Mouse (Mus musculus): ENCODE measurements around the gene Exo5. TPM values are rescaled to one million over a fixed set of nuclear protein-coding genes. Genes with fewer than 3 reads are reported as not detected.

Exo5 gene
- polyA plus RNA-seq, 1 experiment from 2014 or later = 23.8 TPM

DNA sequence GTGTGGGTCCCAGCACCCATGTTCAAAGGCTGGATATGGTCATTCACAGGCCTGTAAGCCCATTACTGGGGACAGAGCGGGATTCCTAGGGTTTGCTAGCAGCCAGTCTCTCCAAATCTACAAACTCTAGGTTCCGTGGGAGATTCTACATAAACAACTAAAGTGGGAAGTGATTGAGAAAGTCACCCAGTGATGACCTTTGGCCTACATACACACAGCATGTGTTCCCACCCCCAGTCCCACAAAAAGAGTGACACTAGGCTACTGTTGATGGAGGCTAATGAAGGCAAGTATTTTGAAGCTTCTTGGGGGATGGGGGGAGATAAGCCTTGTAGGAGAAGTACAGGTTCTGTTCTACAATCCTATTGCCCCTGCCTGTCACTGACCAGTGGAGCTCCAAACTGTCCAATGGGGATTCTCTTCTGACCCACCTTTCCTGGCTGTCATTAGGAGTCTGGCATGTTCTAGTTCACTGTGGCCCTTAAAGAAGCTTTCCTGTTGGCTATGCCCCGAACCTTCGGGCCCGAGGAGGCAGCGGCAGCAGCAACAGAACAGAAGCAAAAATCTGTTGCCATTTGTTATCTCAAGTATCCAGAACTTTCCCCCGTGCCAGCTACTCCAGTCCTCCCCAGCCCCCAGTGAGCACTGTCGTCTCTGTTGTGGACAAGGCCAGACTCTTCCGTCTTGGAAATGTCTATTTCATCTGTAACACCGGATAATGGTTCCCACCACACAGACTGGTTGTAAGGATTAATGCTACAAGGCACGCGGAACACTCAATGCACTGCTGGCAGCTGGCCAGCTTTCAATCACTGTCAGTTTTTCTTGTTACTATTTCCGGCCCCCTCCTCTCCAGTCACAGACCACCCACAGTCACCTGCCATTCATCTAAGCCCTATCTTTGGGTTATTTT is 39.4 kb downstream of the Exo5 start:
- WGBS = 39% methylated on average over 13 of the region's 13 CpGs
- Histone ChIP-seq H3K4me1 (replicated peaks) (0 out of 2 replicates have a peak, but pooled peaks cover 2% of the 10 kb centered on the region), H3K9ac (no peak overlapping the region), H3K4me3 (replicated peaks) (no peak overlapping the region), H3K27ac (no peak overlapping the region), H3K4me2 (replicated peaks) (no peak overlapping the region), H3K36me3 (no peaks in the 10 kb centered on the region), H3K9me3 (no peaks in the 10 kb centered on the region), H3K27me3 (replicated peaks) (no peaks in the 10 kb centered on the region)
- ATAC-seq = no peak

- Histone ChIP-seq H3K4me1 (replicated peaks) (no peaks in the 10 kb centered on the region), H3K4me3 (replicated peaks) (no peak overlapping the region), H3K4me2 (replicated peaks) (no peak overlapping the region), H3K36me3 (no peaks in the 10 kb centered on the region), H3K27ac (no peak overlapping the region), H3K27me3 (replicated peaks) (no peaks in the 10 kb centered on the region), H3K9ac (no peak overlapping the region), H3K9me3 (no peaks in the 10 kb centered on the region)
- ATAC-seq = no peak
- 41% methylated on average over 5 of the region's 5 CpGs for WGBS
These were observed 42.7 kb downstream of the Exo5 start for GRCm38 (mm10) chr4:120882002-120882625.

- Histone ChIP-seq H3K4me3 (replicated peaks) (no peak overlapping the region), H3K4me2 (replicated peaks) (no peak overlapping the region), H3K4me1 (replicated peaks) (no peaks in the 10 kb centered on the region), H3K27ac (no peak overlapping the region), H3K9ac (no peak overlapping the region), H3K9me3 (no peaks in the 10 kb centered on the region), H3K27me3 (replicated peaks) (no peaks in the 10 kb centered on the region), H3K36me3 (no peaks in the 10 kb centered on the region)
- WGBS = 44% methylated on average over 6 of the region's 6 CpGs
- no peak for ATAC-seq
These were observed 43.9 kb downstream of the Exo5 start for GRCm38 (mm10) chr4:120880731-120881432.

DNA sequence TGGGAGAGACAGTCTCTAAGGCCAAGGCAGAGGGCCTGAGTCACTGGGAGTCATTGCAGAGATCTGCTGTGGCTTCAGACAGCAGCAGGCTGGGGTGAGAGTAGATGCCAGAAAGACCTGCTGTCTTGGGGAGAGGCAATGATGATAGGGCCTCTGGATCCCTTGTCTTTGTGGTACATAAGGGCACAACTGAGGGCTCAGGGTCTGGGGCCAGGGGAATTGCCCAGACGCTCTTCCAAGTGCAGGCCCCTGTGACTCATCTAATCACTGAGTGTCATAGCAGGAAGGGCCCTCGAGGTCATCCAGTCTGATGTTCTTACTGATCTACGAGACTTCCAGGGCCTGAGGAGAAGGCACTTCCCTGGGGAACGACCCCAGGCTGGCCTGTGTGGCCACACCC is 45.4 kb downstream of the Exo5 start:
- Histone ChIP-seq H3K4me2 (replicated peaks) (no peak overlapping the region), H3K9me3 (no peaks in the 10 kb centered on the region), H3K4me1 (replicated peaks) (no peaks in the 10 kb centered on the region), H3K9ac (no peak overlapping the region), H3K36me3 (no peaks in the 10 kb centered on the region), H3K4me3 (replicated peaks) (no peak overlapping the region), H3K27me3 (replicated peaks) (no peaks in the 10 kb centered on the region), H3K27ac (no peak overlapping the region)
- no peak for ATAC-seq
- 27% methylated on average over 4 of the region's 4 CpGs for WGBS

DNA sequence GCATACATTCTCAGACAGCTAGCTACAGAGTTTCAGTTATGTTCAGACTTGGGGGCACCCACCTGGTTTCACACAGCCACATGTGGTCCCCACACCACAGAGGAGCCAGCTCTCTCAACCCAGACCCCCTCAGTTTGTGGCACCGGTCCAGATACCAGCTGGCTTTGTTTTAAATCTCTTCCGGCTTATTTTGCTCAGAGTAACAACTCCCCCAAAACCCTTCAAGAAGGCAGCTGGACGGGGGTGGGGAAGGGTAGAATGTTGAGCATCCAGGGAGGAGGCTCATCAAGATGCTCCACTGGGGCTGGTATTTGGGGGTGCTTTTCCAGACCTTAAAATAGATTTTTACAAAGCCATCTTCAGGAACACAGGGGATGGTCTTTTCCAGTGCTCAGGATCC is 46.1 kb downstream of the Exo5 start:
- H3K9ac ChIP-seq = no peak overlapping the region
- H3K4me3 ChIP-seq (replicated peaks) = no peak overlapping the region
- no peak overlapping the region for H3K4me2 ChIP-seq (replicated peaks)
- H3K9me3 ChIP-seq = no peaks in the 10 kb centered on the region
- WGBS = 58% methylated on average over 3 of the region's 3 CpGs
- no peaks in the 10 kb centered on the region for H3K36me3 ChIP-seq
- H3K27ac ChIP-seq = no peak overlapping the region
- ATAC-seq = no peak
- no peaks in the 10 kb centered on the region for H3K27me3 ChIP-seq (replicated peaks)
- H3K4me1 ChIP-seq (replicated peaks) = no peaks in the 10 kb centered on the region

GRCm38 (mm10) chr4:120875961-120876360 is 48.9 kb downstream of the Exo5 start:
- no peak overlapping the region for H3K9ac ChIP-seq
- H3K9me3 ChIP-seq = no peaks in the 10 kb centered on the region
- H3K27ac ChIP-seq = no peak overlapping the region
- no peak for ATAC-seq
- H3K4me3 ChIP-seq (replicated peaks) = no peak overlapping the region
- H3K4me2 ChIP-seq (replicated peaks) = no peak overlapping the region
- no peaks in the 10 kb centered on the region for H3K36me3 ChIP-seq
- H3K27me3 ChIP-seq (replicated peaks) = no peaks in the 10 kb centered on the region
- H3K4me1 ChIP-seq (replicated peaks) = no peaks in the 10 kb centered on the region
- WGBS = 56% methylated on average over 3 of the region's 3 CpGs

Other genes starting within 250 kb of the Exo5 start
- 2.2 and 2.3 TPM in 2 replicates for gene Kcnq4, start 176.4 kb downstream of the Exo5 start, polyA plus RNA-seq (2015; fragmentation: Nextera tagmentation; extraction: Ambion mirVana)
- gene Nfyc, start 93.4 kb downstream of the Exo5 start, polyA plus RNA-seq (2015; fragmentation: Nextera tagmentation; extraction: Ambion mirVana) = 77.8 and 86.2 TPM in 2 replicates
- gene Rims3, start 70.2 kb downstream of the Exo5 start, polyA plus RNA-seq (2015; fragmentation: Nextera tagmentation; extraction: Ambion mirVana) = 1.3 and 1.4 TPM in 2 replicates
- 6.0 and 6.3 TPM in 2 replicates for gene Zfp69, start 26.7 kb upstream of the Exo5 start, polyA plus RNA-seq (2015; fragmentation: Nextera tagmentation; extraction: Ambion mirVana)
- gene Smap2, start 92.2 kb upstream of the Exo5 start, polyA plus RNA-seq (2015; fragmentation: Nextera tagmentation; extraction: Ambion mirVana) = 15.1 and 16.1 TPM in 2 replicates
- gene Col9a2, start 114.4 kb upstream of the Exo5 start, polyA plus RNA-seq (2015; fragmentation: Nextera tagmentation; extraction: Ambion mirVana) = 11.1 and 12.0 TPM in 2 replicates
- 35.3 and 37.6 TPM in 2 replicates for gene Zmpste24, start 173.2 kb upstream of the Exo5 start, polyA plus RNA-seq (2015; fragmentation: Nextera tagmentation; extraction: Ambion mirVana)
- gene Tmco2, start 184.2 kb upstream of the Exo5 start, polyA plus RNA-seq (2015; fragmentation: Nextera tagmentation; extraction: Ambion mirVana) = not detected in 2 replicates

Data from intestine, embryonic 15.5 days (tissue).